9 mouse cellular contexts compared by ENCODE assay signal in genomic region chr4:97923876-97924316, GRCm38 (mm10).
A peak's percentile ranks its signal among the peaks of the same experiment; 100 is the strongest.
DNase-seq lines count a peak whose midpoint lies in the region; ATAC-seq and TF ChIP-seq lines count a peak whose summit lies in the region.
"Had no signal": no experiment of that assay in that cellular context is flagged by ENCODE, and none has a peak within 500 bp of the region (broad histone marks: within the 10 kb centered on the region; RNA-seq: fewer than 3 reads in every experiment).

No protein-coding gene starts in this region.

- no peak overlapping the region for H3K4me2 ChIP-seq in limb, embryonic 12.5 days
- peak overlapping the region; percentile 34 for H3K4me2 ChIP-seq in forebrain, postnatal 0 days (ENCODE audit: low read depth)
- peak overlapping the region; percentile 30 for H3K4me2 ChIP-seq in hindbrain, postnatal 0 days (ENCODE audit: low read depth, low read length)

- H3K27me3 ChIP-seq in limb, embryonic 12.5 days, result no peaks in the 10 kb centered on the region
- H3K27me3 ChIP-seq in limb, embryonic 10.5 days (ENCODE audit: low read depth, poor library complexity, severe bottlenecking), result no peaks in the 10 kb centered on the region
- no peaks in the 10 kb centered on the region for H3K27me3 ChIP-seq in forebrain, postnatal 0 days (ENCODE audit: insufficient read depth, low read length)
- H3K27me3 ChIP-seq in hindbrain, postnatal 0 days (ENCODE audit: insufficient read depth, low read length), result no peaks in the 10 kb centered on the region

- DNase-seq in limb, embryonic 10.5 days (ENCODE audit: low spot score), result no peak
- DNase-seq in adrenal gland, postnatal 25 days, result peak; percentile 48
- peak; percentile 70 for DNase-seq in forebrain, postnatal 0 days
- DNase-seq in hindbrain, postnatal 0 days (ENCODE audit: low spot score), result peak; percentile 87
- DNase-seq in lung, postnatal 25 days (ENCODE audit: low spot score), result peak; percentile 78
- DNase-seq in yolk sac, embryonic 10.5 days (ENCODE audit: low spot score), result no peak
- DNase-seq in right cerebral cortex, postnatal 36 days (ENCODE audit: low spot score in 2 of 2), result no peak

- H3K36me3 ChIP-seq in limb, embryonic 12.5 days, result no peaks in the 10 kb centered on the region
- H3K36me3 ChIP-seq in limb, embryonic 10.5 days, result no peaks in the 10 kb centered on the region
- H3K36me3 ChIP-seq in forebrain, postnatal 0 days (ENCODE audit: insufficient read depth), result no peaks in the 10 kb centered on the region
- H3K36me3 ChIP-seq in hindbrain, postnatal 0 days (ENCODE audit: insufficient read depth, low read length), result no peaks in the 10 kb centered on the region

- H3K4me3 ChIP-seq in limb, embryonic 12.5 days (replicated peaks), result no peak overlapping the region
- H3K4me3 ChIP-seq in limb, embryonic 10.5 days, result no peak overlapping the region
- no peak overlapping the region for H3K4me3 ChIP-seq in forebrain, postnatal 0 days (ENCODE audit: low read depth, low read length)
- no peak overlapping the region for H3K4me3 ChIP-seq in hindbrain, postnatal 0 days (ENCODE audit: low read length)

- 91% methylated on average over 8 of the region's 8 CpGs for WGBS in limb, embryonic 12.5 days
- WGBS in limb, embryonic 10.5 days, result 90% methylated on average over 8 of the region's 8 CpGs
- WGBS in forebrain, postnatal 0 days, result 26% methylated on average over 8 of the region's 8 CpGs
- WGBS in hindbrain, postnatal 0 days, result 39% methylated on average over 8 of the region's 8 CpGs

- no peak overlapping the region for H3K9ac ChIP-seq in limb, embryonic 12.5 days (replicated peaks)
- no peak overlapping the region for H3K9ac ChIP-seq in forebrain, postnatal 0 days
- H3K9ac ChIP-seq in hindbrain, postnatal 0 days (replicated peaks; ENCODE audit: low read length), result no peak overlapping the region
- H3K9ac ChIP-seq: liver, embryonic 14.5 days had no signal

- 0 out of 2 replicates have a peak overlapping the region, but pooled peaks have one; percentile 35 for H3K27ac ChIP-seq in limb, embryonic 12.5 days
- no peak overlapping the region for H3K27ac ChIP-seq in limb, embryonic 10.5 days
- peak overlapping the region; percentile 50 for H3K27ac ChIP-seq in forebrain, postnatal 0 days (ENCODE audit: low read depth, low read length)
- peak overlapping the region; percentile 52 for H3K27ac ChIP-seq in hindbrain, postnatal 0 days

- no peak for ATAC-seq in limb, embryonic 12.5 days (ENCODE audit: insufficient number of reproducible peaks, insufficient read depth, low FRiP score, low TSS enrichment, low read depth)
- peak; percentile 21 for ATAC-seq in forebrain, postnatal 0 days
- ATAC-seq in hindbrain, postnatal 0 days, result peak; percentile 60

- H3K9me3 ChIP-seq in limb, embryonic 12.5 days, result no peaks in the 10 kb centered on the region
- no peaks in the 10 kb centered on the region for H3K9me3 ChIP-seq in limb, embryonic 10.5 days (replicated peaks)
- H3K9me3 ChIP-seq in forebrain, postnatal 0 days (ENCODE audit: low read length), result no peaks in the 10 kb centered on the region
- H3K9me3 ChIP-seq in hindbrain, postnatal 0 days (ENCODE audit: low read length), result no peaks in the 10 kb centered on the region

- peaks cover 53% of the 10 kb centered on the region for H3K4me1 ChIP-seq in limb, embryonic 12.5 days (replicated peaks)
- H3K4me1 ChIP-seq in limb, embryonic 10.5 days, result peaks cover 13% of the 10 kb centered on the region; the same call in 1 of the 2 replicates
- H3K4me1 ChIP-seq in forebrain, postnatal 0 days (ENCODE audit: insufficient read depth), result peaks cover 20% of the 10 kb centered on the region
- peaks cover 28% of the 10 kb centered on the region for H3K4me1 ChIP-seq in hindbrain, postnatal 0 days (ENCODE audit: insufficient read depth, low read length)

- no peak for TF ChIP-seq CTCF in forebrain, postnatal 0 days (IDR thresholded peaks at IDR 0.05; ENCODE audit: low read depth)
- TF ChIP-seq CTCF in hindbrain, postnatal 0 days (IDR thresholded peaks at IDR 0.05; ENCODE audit: low read depth), result no peak

Comparison
In these comparisons a context has a peak if more than half of its experiments do, and no peak if none do; other contexts are left out.
1. DNase-seq: peak in adrenal gland, postnatal 25 days (single experiment), forebrain, postnatal 0 days (single experiment), hindbrain, postnatal 0 days (single experiment) and lung, postnatal 25 days (single experiment); none in limb, embryonic 10.5 days (single experiment), yolk sac, embryonic 10.5 days (single experiment) and right cerebral cortex, postnatal 36 days (0 of 2).